Mouse (Mus musculus) stomach, postnatal 0 days (tissue): ENCODE measurements around the gene Sorbs2.

ENCODE experiments used
- CTCF ChIP-seq: IDR thresholded peaks from 2 replicates; pipeline ENCODE4 v1.5.1; 2016; ENCODE audit warnings: antibody characterized with exemption, low read depth, mild to moderate bottlenecking, moderate library complexity
- EP300 ChIP-seq: optimal IDR thresholded peaks from 2 replicates; pipeline ENCODE3; 2016; ENCODE audit warnings: antibody characterized with exemption

DNA sequence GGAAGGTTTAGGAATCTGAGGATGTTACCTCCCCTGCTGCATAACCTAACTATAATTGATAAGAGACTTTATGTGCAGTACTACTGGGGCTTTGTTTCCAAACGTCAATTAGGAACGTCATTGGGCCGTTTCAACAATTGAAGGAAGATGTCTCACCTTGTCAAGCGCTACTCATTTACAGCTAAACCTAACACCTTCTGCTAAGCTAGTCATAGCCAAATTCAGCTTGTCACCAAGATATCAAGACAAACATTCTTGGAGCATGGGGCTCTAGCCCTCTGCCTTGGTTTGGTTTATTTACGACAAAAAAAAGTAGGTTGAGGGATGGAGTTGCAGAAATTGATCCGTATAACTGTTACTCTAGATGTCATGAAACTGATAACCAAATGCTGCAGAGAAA is 205.0 kb downstream of the Sorbs2 start:
- TF ChIP-seq EP300, result no peak
- TF ChIP-seq CTCF, result no peak
